Mouse (Mus musculus) embryo, embryonic 9.5 days (tissue): ENCODE data around the gene Ces1e.
"Not testable (repeated sequence)": the region's sequence is repeated elsewhere in the genome, so short reads cannot be mapped to it uniquely, and the experiment has no call there.

Experiments used
- DNase-seq: peaks from one replicate; pipeline ENCODE4 v3.0.0-alpha.2; 2017; ENCODE audit errors: extremely low spot score

The Ces1e gene

DNA sequence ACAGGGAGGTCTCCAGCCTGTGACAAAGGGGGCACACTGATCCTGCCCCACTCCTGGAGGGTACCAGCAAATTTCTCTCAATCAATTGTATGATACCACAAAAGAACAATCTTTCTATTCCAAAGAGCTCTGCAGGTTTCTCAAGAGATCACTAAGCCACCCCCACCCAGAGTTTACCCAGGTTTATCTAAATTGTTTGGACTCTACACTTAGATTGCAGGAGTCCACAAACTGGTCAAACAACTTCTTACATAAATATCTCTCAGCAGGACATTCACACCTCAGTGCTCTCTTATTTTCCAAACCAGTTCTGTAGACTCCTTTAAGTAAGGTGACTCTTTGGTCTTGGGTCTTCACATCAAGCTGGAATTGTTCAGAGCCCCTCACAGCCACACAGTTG is at the start of gene Ces1e:
Gene Ces1e, minus strand, starts transcription at position 174 of the 400 bp plus-strand sequence.
- DNase-seq = no peak

DNA sequence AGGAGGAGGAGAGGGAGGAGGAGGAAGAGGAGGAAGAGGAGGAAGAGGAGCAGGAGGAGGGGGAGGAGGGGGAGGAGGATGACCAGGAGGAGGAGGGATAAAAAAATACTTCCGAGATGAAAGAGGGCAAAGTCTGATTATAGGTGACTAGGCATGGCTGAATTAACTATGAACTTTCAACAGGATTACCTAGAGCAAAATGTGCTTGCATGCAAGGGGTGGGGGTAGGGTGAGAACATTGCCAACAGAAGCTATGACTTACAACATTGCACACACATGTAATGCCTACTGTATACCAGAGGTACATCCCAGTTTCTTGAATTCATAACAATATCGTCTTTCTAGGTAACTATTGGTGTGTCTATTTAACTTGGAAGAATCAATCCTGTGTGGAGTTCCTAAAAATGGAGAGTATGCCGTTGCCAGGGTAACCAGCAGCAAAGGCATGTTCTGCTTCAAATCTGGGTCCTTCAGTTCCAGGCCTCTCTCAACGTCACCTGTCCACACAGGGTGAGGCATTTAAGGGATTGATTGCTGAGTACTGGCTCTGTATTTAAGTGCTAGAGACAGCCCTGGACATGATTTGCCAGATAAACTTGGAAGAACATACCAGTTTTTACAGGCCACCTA is 48.9 kb upstream of the Ces1e start:
- DNase-seq = no peak

DNA sequence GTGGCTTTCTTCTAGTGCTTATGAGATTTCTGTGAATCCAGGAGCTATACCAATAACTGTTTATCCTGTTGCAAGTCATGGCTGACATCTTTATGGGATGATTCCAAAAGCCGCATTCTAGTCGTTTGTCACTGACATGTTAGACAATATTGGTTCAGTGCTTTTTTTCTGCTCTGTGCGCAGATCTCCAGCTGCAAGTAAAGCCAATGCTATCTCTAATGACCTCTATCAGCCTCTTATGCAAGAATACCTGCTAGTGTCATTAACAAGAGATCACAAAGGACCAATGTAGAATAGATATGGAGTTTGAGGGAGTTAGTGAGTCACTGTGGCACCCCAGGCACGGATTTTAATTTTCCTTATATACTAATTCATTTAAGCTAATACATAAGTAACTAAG is 45.2 kb upstream of the Ces1e start:
- no peak for DNase-seq

DNA sequence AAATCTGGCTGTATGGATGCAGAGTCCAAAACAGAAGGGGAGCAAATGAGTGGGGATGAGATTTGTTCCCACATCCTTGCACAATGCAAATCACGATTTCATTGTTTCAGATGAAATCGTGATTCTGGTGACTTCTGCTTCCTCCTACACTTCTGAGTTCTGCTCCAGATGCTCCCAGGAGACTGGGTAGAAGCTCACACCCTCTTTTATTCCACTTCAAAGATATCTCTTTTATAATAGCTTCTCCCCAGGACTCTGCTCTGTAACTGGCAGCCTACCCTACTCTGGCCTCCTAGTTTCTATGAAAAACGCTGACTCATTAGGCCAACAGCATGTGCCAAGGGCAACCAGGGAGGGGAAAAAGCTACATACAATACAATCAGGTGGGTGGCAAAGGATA is 43.9 kb upstream of the Ces1e start:
- DNase-seq = no peak

DNA sequence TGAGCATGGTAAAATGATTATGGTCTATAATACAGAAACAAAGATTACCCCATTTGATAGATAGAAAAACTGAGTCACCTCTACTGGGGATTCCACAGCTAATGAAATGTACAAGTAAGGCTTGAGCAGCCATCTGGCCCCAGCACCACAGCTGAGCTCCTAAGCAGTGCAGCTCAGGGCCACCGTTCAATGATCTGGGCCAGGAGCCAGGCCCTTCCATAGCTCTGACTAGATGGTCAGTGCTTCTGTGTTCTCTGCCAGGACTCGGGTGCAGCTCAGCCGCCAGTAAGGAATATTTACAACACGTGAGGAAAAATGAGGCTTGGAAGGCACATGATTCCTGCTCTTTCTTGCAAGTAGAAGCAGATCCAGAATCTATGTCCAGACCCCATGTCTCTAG is 43.3 kb upstream of the Ces1e start:
- no peak for DNase-seq

DNA sequence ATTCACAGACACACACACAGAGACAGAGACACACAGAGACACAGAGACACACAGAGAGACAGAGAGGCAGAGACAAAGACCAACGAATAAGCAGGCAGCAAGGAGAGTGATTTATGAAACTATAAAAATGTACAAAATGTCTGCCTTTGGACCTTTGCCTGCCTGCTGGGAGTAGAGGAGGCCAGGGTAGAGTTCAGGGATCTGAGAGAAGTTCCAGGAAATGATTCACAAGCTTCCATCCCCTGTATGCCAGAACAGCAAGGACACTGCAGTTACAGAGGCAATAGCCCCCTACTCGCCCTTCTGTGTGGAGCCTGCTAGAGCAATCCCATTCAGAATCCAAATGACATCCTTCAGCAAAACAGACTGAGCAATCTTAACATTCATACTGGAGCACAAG is 32.0 kb upstream of the Ces1e start:
- no peak for DNase-seq

DNA sequence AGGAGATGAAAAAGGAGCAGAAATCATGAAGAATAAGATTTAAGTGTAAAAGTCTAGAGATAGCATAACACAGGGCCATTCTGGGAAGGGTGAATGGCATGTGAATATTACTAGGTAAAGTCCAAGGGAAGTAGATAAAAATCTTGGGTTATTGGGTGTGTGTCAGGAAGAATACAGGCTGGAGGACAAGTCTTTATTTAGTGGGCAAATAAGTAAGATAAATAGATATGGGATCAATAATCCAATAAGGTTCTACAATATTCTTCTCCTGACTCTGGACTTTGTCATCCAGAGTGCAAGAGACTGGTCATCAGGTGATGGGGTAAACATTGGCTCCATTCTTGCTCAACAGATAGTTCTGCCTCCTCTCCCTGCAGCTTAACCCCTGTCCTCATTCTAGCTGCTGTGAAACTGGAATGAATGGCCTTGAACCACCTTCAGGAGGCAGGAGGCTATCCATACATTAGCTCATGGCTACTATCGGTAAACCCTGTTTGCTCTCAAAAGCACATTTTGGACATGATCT is 23.0 kb upstream of the Ces1e start:
- DNase-seq = no peak

DNA sequence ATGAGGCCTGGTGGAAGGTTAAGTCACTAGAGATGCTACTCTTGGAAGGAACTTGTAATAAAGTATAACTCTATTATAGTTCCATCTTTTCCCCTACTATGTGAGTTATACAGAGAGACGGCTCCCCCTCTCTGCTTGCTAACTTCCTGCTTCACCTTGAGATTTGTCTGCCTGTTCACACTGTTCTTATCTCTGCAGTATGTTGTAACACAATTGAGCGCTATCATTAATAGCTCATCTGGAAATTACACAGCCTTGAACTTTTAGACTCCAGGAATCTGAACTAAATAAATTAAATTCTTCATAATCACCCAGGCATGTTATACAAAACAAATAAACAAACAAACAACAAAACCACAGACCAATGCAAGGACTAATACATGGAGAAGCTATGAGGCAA is 16.6 kb upstream of the Ces1e start:
- DNase-seq = no peak

DNA sequence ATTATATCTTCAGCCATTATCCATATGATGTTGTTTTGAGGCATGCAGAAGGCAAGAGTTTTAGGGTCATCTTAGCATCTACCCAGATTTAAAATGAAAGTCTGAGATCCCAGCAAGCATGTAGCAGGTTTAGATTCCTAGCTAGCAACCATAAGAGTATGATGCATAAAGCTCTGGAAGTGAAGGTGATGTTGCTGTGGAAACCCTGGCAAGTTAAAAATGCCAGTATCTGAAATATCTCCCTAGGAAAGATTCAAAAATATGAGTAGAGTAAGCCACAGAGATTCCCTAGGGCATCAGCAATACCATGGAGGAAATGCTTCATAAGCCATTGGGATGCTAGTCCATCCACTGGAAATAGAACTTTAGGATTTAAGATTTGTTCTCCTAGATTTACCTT is 10.5 kb upstream of the Ces1e start:
- no peak for DNase-seq

DNA sequence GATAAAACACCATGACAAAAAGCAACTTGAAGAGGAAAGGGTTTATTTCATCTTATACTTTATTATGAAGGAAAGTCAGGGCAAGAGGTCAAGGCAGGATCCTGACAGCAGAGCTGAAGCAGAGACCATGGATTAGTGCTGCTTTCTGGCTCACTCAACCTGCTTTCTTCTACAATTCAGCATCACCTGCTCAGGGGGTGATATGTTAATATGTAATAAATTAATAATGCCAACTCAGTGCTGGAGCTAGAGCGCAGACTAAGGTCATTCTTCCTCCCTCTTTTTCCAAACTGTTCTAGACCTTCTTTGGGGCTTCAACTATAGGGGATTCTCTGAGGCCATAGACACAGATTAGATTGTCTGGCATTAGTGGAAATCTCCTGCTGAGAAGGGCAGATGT is 6.3 kb upstream of the Ces1e start:
- no peak for DNase-seq

DNA sequence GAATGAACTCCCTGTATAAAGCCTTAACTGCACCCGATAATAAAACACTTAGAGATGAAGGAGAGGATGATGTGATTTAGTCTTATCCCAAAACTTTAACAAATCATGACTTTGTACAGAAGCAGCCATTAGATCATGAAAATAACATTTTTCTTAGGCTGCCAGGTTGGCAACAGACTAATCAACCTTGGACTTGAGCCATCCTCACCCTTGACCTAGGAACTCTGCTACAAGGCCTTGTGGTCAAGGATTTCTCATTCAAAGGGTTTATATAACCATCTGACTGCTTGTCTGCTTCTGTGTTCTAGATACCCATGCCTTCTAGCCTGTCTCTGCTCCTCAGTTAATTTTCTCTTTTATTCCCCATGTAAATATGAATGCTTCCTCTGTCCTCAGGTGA is 5.3 kb upstream of the Ces1e start:
- DNase-seq = no peak

DNA sequence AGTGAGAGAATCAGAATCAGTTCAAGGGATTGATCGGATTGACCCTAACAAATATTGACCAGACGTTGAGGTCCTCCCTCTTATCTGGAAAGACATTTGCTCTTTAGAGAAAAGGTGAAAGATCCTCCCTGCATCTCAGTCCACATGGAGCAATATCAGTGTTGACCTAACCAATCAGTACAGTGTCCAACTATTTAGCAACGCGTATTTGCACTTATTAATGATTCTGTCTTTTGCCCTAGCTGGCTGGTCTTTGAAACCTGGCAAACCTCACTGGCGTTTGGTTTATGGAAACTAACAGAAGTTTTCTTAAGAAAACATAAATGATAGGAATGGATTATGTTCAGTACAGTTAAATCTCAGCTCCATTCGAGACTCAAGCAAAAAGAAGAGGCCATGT is 4.6 kb upstream of the Ces1e start:
- no peak for DNase-seq

DNA sequence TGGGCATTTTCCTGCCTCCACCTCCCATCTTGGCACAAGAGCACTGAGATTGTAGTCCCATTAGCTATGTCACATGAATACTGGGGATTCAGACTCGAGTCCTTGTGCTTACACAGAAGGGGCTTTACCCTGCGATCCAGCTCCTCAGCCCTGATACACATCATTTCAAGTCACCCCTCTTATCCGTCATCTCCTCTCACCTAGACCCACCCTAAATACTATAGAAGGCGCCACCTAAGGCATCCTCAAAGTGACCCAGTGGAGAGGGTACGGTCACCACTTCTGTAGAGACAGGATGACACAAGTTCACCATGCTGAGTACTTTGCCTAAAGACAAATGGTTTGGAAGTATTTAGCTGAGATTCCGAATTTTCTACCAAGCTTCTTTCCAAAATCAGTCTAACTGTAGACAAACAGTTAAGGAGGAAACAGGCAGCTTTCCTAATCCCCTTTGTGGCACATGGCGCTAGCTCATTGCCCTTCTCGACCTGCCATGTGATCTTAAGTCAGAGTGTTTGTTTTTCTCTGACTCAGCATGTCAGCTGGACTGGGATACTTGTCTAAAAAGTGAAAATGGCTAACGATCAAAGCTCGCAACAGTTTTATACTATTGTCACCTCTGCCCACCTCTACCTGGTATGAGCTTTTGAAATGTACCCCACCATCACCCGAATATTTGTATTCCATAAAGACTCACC is 597 bp downstream of the Ces1e start:
- DNase-seq = no peak

DNA sequence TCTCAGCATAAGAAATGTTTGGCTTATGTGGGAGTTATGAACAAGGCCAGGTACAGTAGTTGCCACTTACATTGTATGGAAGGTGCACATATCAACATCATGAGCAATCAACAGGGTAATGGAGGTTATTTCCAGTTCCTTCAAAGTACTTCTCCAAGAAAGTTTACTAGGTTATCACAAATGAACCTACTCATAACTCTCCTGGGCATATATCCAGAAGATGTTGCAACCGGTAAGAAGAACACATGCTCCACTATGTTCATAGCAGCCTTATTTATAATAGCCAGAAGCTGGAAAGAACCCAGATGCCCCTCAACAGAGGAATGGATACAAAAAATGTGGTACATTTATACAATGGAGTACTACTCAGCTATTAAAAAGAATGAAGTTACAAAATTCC is 2.9 kb downstream of the Ces1e start:
- not testable (repeated sequence) for DNase-seq

DNA sequence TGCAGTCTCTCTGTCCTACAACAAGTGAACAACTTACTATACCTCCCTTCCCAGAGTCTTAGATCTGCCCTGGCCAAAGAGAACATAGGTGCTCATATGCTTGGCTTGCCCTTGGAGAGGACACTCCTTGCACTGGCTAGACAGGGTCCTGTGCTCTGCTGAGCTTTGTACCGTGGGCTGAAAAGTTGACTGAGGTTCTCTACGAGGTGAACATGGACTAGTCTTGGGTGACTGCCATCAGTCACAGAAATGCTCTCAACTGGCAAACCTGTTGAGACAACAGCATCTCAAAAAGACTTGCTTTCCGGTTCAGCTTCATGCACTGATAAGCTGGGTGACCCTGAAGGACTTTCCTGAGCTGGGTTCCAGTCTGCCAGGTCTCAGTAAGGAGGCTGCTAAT is 7.5 kb downstream of the Ces1e start:
- no peak for DNase-seq

DNA sequence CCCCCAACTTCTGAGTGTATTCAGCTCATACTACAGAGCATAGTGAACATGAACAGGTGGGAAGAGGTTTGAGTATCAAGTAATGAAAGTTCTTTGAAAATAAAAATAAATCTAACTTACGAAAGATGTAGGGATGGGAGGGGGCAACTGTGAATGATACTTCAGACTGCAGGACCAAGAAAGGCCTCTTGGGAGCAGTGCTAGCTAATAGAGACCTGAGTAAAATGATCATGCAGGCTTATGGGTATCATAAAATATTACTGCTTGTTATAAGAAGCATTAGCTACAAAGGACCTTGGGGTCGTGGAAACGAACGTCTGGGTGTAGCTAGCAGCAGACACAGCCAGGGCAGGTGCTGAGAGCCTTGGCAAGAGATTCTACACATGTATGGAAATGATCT is 11.6 kb downstream of the Ces1e start:
- DNase-seq = no peak

DNA sequence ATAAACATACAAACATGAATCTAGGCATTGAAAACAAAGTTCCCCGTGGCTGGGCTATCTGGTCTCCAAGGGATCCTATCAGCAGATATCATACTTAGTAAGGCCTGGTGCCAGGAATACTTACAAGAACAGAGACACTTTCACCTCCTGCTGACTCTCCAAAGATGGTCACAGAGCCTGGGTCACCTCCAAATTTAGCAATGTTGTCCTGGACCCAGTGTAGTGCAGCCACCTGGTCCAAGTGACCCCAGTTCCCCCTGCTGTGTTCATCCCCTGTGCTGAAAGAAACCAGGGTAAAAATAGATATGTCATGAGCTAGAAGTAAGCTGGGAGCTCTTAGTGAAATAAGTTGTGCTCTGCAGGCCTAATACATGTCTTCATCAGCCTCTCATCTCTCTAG is 12.0 kb downstream of the Ces1e start:
- DNase-seq = no peak

DNA sequence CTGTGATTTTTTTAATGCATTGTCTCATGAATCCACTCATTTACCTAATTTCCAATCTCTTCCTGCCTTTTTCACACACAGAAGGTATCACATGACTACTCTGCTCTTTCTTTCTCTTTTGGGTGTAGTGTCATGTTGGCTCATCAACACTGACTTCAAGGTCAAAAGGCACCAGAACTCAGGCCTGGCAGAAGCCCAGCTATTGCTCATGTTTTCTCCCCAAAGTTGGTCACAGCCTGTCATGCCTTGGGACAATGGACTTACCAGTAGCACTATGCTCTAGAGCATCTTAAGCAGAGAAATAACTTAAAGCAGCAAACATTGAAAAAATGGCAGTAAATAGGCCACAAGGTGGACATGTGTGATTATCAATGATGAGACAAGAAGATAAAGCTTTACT is 18.3 kb downstream of the Ces1e start:
- DNase-seq = no peak

DNA sequence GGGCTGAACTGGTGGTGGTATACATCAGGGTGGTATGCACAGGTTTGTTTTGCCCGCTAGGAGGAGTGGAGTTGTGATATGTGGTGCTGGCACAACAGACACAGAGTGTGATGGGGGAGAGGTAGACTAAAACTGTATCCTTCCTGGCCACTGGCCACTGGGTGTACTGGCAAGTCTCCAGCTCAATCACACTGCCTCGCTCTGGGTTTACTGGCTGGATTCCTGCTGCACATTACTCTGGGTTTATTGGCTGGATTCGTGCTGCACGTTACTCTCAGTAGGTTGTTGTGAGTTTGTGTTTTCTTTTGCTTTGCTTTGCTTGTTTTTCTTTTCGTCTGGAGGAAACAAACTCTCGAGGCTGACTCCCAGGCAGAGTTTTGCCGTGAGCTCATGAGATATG is 30.3 kb downstream of the Ces1e start:
- not testable (repeated sequence) for DNase-seq

DNA sequence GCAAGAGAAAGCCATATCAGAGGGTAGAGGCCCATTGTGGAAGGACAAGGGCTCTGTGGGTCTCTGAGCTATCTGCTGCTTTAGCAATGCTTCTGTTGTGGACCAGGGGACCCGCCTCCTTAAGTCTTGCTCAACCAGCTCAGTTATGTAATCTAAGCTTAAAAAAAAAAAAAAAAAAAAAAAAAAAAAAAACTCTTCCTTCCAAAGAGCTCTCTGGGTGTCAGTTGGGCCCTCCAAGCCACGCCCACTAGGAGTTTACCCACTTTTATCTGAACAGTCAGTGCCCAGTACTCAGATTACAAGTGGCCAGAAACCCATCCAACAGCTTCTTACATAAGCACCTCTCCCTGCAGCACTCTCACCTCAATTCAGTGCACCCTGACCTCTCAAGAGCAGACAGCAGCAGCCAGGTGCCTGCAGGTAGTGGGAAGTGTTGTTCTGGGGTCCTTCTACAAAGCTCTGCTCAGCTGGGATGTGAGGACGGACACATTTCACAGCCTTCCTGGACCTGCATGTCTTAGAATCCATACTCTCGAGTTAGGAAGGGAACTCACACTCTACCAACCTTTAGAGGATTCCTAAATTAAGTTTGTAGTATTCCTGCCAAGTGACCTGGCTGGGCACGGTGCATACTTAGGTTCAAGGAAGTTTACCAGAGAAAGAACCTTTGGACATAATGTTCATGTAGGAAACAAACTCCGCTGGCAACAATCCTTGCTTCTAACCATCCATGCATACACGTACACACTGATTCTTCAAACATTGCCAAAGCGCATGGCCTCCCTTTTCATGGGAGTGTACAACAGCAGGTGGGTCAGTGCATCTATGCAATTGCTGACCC is 31.5 kb downstream of the Ces1e start, which contains the start of gene Ces1d:
Gene Ces1d, minus strand, starts transcription at position 154 of the 841 bp plus-strand sequence.
- DNase-seq = no peak

DNA sequence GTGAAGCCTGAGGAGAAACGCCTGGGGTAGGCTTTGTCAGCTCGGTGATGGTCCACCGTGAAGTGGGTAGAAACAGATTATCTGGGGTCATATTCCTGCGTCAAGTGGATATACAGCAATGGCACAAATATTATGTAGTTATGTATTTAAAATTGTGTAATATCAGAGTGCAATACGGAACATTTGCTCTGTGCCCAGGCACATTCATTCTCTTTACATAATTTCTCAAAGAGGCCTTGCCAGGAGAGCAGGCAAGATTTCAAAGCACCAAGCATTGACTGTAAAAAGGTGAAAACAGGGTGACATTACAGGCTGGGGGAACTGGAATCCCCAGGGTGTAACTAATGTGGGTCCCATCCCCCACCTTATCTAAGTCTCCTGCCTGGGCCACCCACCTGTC is 33.0 kb downstream of the Ces1e start:
- DNase-seq = no peak

DNA sequence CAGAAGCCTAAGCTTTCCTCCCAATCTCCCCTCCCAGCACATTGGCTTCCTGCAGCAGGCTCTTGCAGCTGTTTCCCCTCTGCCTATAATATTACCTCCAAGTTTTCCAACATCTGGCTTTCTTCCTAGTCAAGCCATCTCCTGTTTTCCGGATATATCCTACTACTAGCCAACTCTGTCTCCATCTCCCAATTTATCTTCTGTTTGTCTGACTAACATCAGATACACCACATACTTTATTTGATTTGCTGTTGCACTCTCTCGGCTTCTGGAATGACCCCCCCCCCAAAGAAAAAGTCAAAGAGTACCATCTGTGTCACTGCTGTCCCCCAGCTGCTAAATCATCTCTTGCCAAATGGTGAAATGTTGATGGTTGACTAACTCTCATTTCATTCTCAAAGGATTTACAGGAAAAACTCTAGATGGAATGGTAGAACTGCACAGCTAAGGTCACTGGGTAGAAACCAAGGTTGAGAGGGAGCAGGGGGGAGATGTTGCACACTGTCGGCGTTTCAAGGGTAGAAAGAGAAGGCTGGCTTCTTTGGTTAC is 48.8 kb downstream of the Ces1e start:
- DNase-seq = no peak
